Mouse (Mus musculus): ENCODE results near the gene Ptpn4.

- TF ChIP-seq TAL1 (IDR thresholded peaks at IDR 0.05; ENCODE audit: low read length), result no peak
- no peak for TF ChIP-seq GATA1 (IDR thresholded peaks at IDR 0.05; ENCODE audit: low read length)
These were observed 42.2 kb downstream of the Ptpn4 start for GRCm38 (mm10) chr1:119795174-119795573.

All from erythroblast, embryonic 14.5 days (primary cell).